Mouse (Mus musculus) embryonic facial prominence, embryonic 12.5 days (tissue): ENCODE results near the gene Kctd17. TPM values are rescaled to one million over a fixed set of nuclear protein-coding genes. Genes with fewer than 3 reads are reported as not detected.
A peak's percentile ranks its signal among the peaks of the same experiment; 100 is the strongest.

Experiments used
- ATAC-seq: fragments of 200-750 bp; cut with Nextera tagmentation; 2 replicates; pipeline ENCODE4 v1.8.0; 2017; ENCODE audit not compliant: insufficient number of reproducible peaks, insufficient read depth, low FRiP score, low TSS enrichment
- H3K27ac ChIP-seq: fragments of 300-500 bp; sonication (generic); 2 replicates; pipeline ENCODE4 v1.5.1; 2016; ENCODE audit warnings: mild to moderate bottlenecking
- H3K27me3 ChIP-seq: fragments of 300-500 bp; sonication (generic); 2 replicates; pipeline ENCODE4 v1.6.1; 2016; ENCODE audit warnings: mild to moderate bottlenecking, moderate library complexity
- H3K36me3 ChIP-seq: fragments of 300-500 bp; sonication (generic); 2 replicates; pipeline ENCODE4 v1.6.1; 2016; ENCODE audit warnings: mild to moderate bottlenecking
- H3K4me1 ChIP-seq: fragments of 300-500 bp; sonication (generic); 2 replicates; pipeline ENCODE4 v1.6.1; 2016
- H3K4me2 ChIP-seq: fragments of 300-500 bp; sonication (generic); replicated peaks from 2 replicates; pipeline ENCODE4 v1.6.1; 2016; ENCODE audit warnings: mild to moderate bottlenecking, moderate library complexity
- H3K4me3 ChIP-seq: fragments of 300-500 bp; sonication (generic); 2 replicates; pipeline ENCODE4 v1.5.1; 2016; ENCODE audit warnings: mild to moderate bottlenecking
- H3K9ac ChIP-seq: fragments of 300-500 bp; sonication (generic); 2 replicates; pipeline ENCODE4 v1.6.1; 2016; ENCODE audit warnings: mild to moderate bottlenecking, moderate library complexity
- H3K9me3 ChIP-seq: fragments of 300-500 bp; sonication (generic); 2 replicates; pipeline ENCODE4 v1.6.1; 2016; ENCODE audit warnings: mild to moderate bottlenecking, moderate library complexity
- WGBS: fragments of 180-500 bp; shearing (Covaris S2); methylation state at CpG from one replicate; pipeline ENCODE4 v1.1.7; 2016; 5-methylcytosine and 5-hydroxymethylcytosine counted together
- polyA plus RNA-seq: library from polyadenylated mRNA; unstranded; fragments of >200 nt; fragmentation: Nextera tagmentation; extraction: Ambion mirVana; gene quantifications from 2 replicates; pipeline ENCODE4 v1.2.1, GENCODE M21; 2016

The Kctd17 gene
- polyA plus RNA-seq, 1 experiment from 2014 or later, result 56.1 TPM

- WGBS, result 73% methylated on average over 7 of the region's 7 CpGs
- no peaks in the 10 kb centered on the region for H3K36me3 ChIP-seq
- H3K9ac ChIP-seq, result no peak overlapping the region
- no peak overlapping the region for H3K4me3 ChIP-seq
- no peaks in the 10 kb centered on the region for H3K9me3 ChIP-seq
- H3K4me1 ChIP-seq, result peaks cover 32% of the 10 kb centered on the region
- H3K27ac ChIP-seq, result no peak overlapping the region
- no peak overlapping the region for H3K4me2 ChIP-seq
- peaks cover under 1% of the 10 kb centered on the region; the same call in 1 of the 2 replicates for H3K27me3 ChIP-seq
- no peak for ATAC-seq
Observed at GRCm38 (mm10) chr15:78402423-78402822, 25.9 kb upstream of the Kctd17 start.

- Histone ChIP-seq H3K4me3 (no peak overlapping the region), H3K4me1 (peaks cover 36% of the 10 kb centered on the region), H3K4me2 (no peak overlapping the region), H3K36me3 (no peaks in the 10 kb centered on the region), H3K9me3 (no peaks in the 10 kb centered on the region), H3K27me3 (peaks cover 8% of the 10 kb centered on the region), H3K27ac (no peak overlapping the region), H3K9ac (no peak overlapping the region)
- 48% methylated on average over 3 of the region's 3 CpGs for WGBS
- no peak for ATAC-seq
Observed at GRCm38 (mm10) chr15:78403301-78403741, 25.0 kb upstream of the Kctd17 start.

- Histone ChIP-seq H3K36me3 (no peaks in the 10 kb centered on the region), H3K4me1 (peaks cover 36% of the 10 kb centered on the region), H3K27ac (no peak overlapping the region), H3K9ac (no peak overlapping the region), H3K4me2 (no peak overlapping the region), H3K27me3 (peaks cover 14% of the 10 kb centered on the region), H3K4me3 (no peak overlapping the region), H3K9me3 (no peaks in the 10 kb centered on the region)
- no peak for ATAC-seq
- 58% methylated on average over 1 of the region's 1 CpGs for WGBS
Observed at GRCm38 (mm10) chr15:78403896-78404295, 24.5 kb upstream of the Kctd17 start.

- H3K9ac ChIP-seq, result peak overlapping the region; percentile 69; the same call in 1 of the 2 replicates
- H3K9me3 ChIP-seq, result no peaks in the 10 kb centered on the region
- ATAC-seq, result no peak
- WGBS, result 50% methylated on average over 11 of the region's 11 CpGs
- H3K27me3 ChIP-seq, result peaks cover 26% of the 10 kb centered on the region
- no peak overlapping the region for H3K27ac ChIP-seq
- peak overlapping the region; percentile 60 for H3K4me3 ChIP-seq
- peak overlapping the region; percentile 91 for H3K4me2 ChIP-seq
- H3K4me1 ChIP-seq, result peaks cover 40% of the 10 kb centered on the region
- H3K36me3 ChIP-seq, result no peaks in the 10 kb centered on the region
Observed at GRCm38 (mm10) chr15:78405098-78405497, 23.3 kb upstream of the Kctd17 start.

DNA sequence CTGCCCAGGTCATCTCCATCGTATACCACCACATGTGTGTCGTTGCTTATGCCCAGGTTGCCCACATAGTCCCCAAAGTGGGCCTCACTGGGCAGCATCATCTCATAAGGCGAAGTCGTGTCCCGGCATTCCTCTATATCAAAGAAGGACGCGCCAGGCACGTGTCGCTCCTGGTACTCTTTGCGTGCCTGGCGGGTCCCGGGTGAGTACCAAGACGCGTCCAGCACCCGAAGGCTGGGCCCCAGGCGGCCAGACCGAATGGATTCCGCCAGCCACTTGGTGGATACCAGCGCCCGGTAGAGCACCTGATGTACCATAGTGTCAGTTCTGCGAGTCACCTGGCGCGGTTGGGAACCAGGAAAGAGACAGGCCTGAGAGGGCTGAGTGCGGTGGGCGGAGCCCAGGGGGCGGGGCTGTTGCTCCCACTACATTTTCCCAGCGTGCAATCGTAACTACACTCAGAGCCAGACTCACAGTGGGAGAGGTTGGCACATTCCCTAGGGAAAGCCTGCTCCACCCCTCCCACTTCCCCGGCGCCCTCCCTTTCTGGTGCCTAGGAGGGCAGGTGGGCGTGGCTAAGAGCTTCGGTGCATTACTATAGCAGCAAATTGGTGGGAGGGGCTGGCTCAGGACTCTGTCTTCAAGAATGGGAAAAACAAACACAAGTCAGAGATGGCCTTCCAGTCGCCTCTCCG lies 22.7 kb upstream of the Kctd17 start, which contains the start of gene Tst:
Gene Tst (minus strand): TSS at position 391 of the 695 bp plus-strand sequence.
- peaks cover 44% of the 10 kb centered on the region for H3K4me1 ChIP-seq
- peak within 1 kb of the TSS; percentile 69 for H3K9ac ChIP-seq
- no peaks in the 10 kb centered on the region for H3K9me3 ChIP-seq
- peak within 1 kb of the TSS; percentile 92 for H3K27ac ChIP-seq
- peak; percentile 72 for ATAC-seq
- H3K36me3 ChIP-seq, result no peaks in the 10 kb centered on the region
- peak within 1 kb of the TSS; percentile 60 for H3K4me3 ChIP-seq
- 3% methylated on average over 34 of the region's 34 CpGs for WGBS
- peak within 1 kb of the TSS; percentile 91 for H3K4me2 ChIP-seq
- H3K27me3 ChIP-seq, result peaks cover 32% of the 10 kb centered on the region

GRCm38 (mm10) chr15:78406293-78406934 lies 21.9 kb upstream of the Kctd17 start, which contains the start of gene Mpst:
Gene Mpst (plus strand): TSS chr15:78406416.
- WGBS, result under 1% methylated on average over 40 of the region's 40 CpGs
- Histone ChIP-seq H3K9me3 (no peaks in the 10 kb centered on the region), H3K4me1 (peaks cover 44% of the 10 kb centered on the region), H3K27ac (peak within 1 kb of the TSS; percentile 92), H3K4me3 (peak within 1 kb of the TSS; percentile 60), H3K36me3 (no peaks in the 10 kb centered on the region), H3K27me3 (peaks cover 39% of the 10 kb centered on the region), H3K4me2 (peak within 1 kb of the TSS; percentile 91), H3K9ac (peak within 1 kb of the TSS; percentile 69)
- ATAC-seq, result peak; percentile 78

GRCm38 (mm10) chr15:78409570-78410052 lies 18.8 kb upstream of the Kctd17 start:
- WGBS, result 13% methylated on average over 12 of the region's 12 CpGs
- Histone ChIP-seq H3K9ac (no peak overlapping the region), H3K4me1 (peaks cover 29% of the 10 kb centered on the region; the same call in 1 of the 2 replicates), H3K9me3 (no peaks in the 10 kb centered on the region), H3K36me3 (no peaks in the 10 kb centered on the region), H3K27ac (no peak overlapping the region), H3K4me3 (peak overlapping the region; percentile 25), H3K4me2 (peak overlapping the region; percentile 47), H3K27me3 (peaks cover 48% of the 10 kb centered on the region)
- ATAC-seq, result no peak

- Histone ChIP-seq H3K4me2 (no peak overlapping the region), H3K27ac (no peak overlapping the region), H3K9me3 (no peaks in the 10 kb centered on the region), H3K9ac (no peak overlapping the region), H3K4me3 (no peak overlapping the region), H3K36me3 (no peaks in the 10 kb centered on the region), H3K27me3 (peaks cover 41% of the 10 kb centered on the region), H3K4me1 (peaks cover 11% of the 10 kb centered on the region; the same call in 1 of the 2 replicates)
- 89% methylated on average over 14 of the region's 14 CpGs for WGBS
- ATAC-seq, result no peak
Observed at GRCm38 (mm10) chr15:78413083-78413718, 15.2 kb upstream of the Kctd17 start.

- no peak overlapping the region for H3K4me3 ChIP-seq
- H3K27ac ChIP-seq, result no peak overlapping the region
- H3K36me3 ChIP-seq, result no peaks in the 10 kb centered on the region
- H3K4me2 ChIP-seq, result no peak overlapping the region
- ATAC-seq, result no peak
- H3K4me1 ChIP-seq, result peaks cover 11% of the 10 kb centered on the region; the same call in 1 of the 2 replicates
- WGBS, result 88% methylated on average over 1 of the region's 1 CpGs
- H3K9me3 ChIP-seq, result no peaks in the 10 kb centered on the region
- H3K27me3 ChIP-seq, result peaks cover 35% of the 10 kb centered on the region
- no peak overlapping the region for H3K9ac ChIP-seq
Observed at GRCm38 (mm10) chr15:78413719-78414117, 14.6 kb upstream of the Kctd17 start.

GRCm38 (mm10) chr15:78414157-78414556 lies 14.2 kb upstream of the Kctd17 start:
- Histone ChIP-seq H3K4me1 (peaks cover 11% of the 10 kb centered on the region; the same call in 1 of the 2 replicates), H3K27me3 (peaks cover 31% of the 10 kb centered on the region), H3K9ac (no peak overlapping the region), H3K4me3 (no peak overlapping the region), H3K9me3 (no peaks in the 10 kb centered on the region), H3K4me2 (no peak overlapping the region), H3K27ac (no peak overlapping the region), H3K36me3 (no peaks in the 10 kb centered on the region)
- 92% methylated on average over 8 of the region's 8 CpGs for WGBS
- ATAC-seq, result no peak

DNA sequence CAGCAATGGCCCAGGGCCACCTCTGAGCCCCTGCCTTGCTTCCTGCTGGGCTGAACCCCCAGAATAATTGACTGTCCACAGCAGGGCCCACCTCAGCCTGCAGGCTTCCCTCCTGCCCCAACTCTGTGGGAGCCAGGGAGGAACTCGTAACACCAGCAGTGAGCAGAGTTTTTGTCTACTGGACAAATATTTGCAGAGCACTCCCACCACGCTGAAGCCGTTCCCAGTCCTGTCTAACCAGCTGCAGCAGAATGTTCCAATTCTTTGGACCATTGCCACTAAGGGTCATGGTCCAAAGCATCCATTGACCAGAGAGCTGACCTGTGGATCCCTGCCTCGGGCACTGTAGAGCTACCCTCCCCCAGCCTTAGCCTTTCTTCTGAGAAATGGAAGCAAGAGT lies 11.4 kb upstream of the Kctd17 start:
- Histone ChIP-seq H3K4me1 (0 out of 2 replicates have a peak, but pooled peaks cover 3% of the 10 kb centered on the region), H3K36me3 (no peaks in the 10 kb centered on the region), H3K9me3 (no peaks in the 10 kb centered on the region), H3K27ac (0 out of 2 replicates have a peak overlapping the region, but pooled peaks have one; percentile 23), H3K27me3 (peaks cover 3% of the 10 kb centered on the region; the same call in 1 of the 2 replicates), H3K4me3 (no peak overlapping the region), H3K4me2 (no peak overlapping the region), H3K9ac (no peak overlapping the region)
- ATAC-seq, result 0 out of 2 replicates have a peak, but pooled peaks have one; percentile 41
- WGBS, result 8% methylated on average over 4 of the region's 4 CpGs
